Mouse (Mus musculus) layer of hippocampus, adult 9-11 months (tissue): ENCODE measurements around the gene Bicd1.

Experiments
- DNase-seq: peaks from one replicate; pipeline ENCODE4 v3.0.0; 2022

Gene Bicd1

GRCm38 (mm10) chr6:149574288-149574687 is 165.6 kb downstream of the Bicd1 start:
- no peak for DNase-seq

GRCm38 (mm10) chr6:149580053-149580452 is 171.4 kb downstream of the Bicd1 start:
- DNase-seq = no peak

GRCm38 (mm10) chr6:149585708-149586504 is 177.2 kb downstream of the Bicd1 start:
- DNase-seq = no peak
